Mouse (Mus musculus) erythroblast, embryonic 14.5 days (primary cell): ENCODE results near the gene Zfp106.

ENCODE experiments used
- GATA1 ChIP-seq: IDR thresholded peaks from 2 replicates; pipeline ENCODE4 v1.6.1; 2012; ENCODE audit warnings: low read length, inconsistent platforms, mixed read lengths
- TAL1 ChIP-seq: IDR thresholded peaks from 3 replicates; pipeline ENCODE4 v1.6.1; 2012; ENCODE audit warnings: low read length, inconsistent platforms, mixed read lengths

DNA sequence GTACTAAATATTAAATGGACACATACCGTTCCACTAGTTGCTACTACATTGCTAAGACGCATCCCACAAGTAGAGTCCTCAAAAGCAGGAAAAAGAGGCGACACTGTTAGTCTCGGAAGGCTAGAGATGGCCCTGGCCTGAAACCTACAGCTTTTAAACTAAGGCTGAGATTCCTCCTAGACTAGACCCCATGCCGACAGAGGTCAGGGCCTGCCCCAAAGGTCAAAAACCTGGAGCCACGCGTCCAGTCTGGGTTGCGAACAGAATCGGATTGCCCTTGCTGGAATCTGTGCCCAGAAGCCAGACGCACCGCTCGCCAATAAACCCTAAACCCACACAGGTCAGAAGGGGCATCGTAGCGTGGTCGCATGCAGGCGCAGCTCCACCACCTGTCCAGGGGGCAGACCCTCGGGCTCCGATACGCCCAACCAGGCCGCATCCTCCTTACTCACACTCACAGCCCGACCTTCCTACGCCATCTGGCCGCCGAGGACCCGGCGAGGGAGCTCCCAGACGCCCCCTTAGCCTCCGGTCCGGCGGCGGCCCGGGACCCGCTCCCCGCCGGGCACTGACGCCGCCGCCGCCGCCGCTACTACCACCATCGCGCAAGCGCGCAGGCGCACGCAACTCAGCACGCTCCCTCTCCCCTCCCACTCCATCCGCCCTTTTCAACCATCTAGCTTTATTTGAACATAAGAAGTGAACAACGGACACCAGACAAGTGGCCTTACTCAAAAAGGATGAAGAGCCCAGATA, at the start of gene Zfp106:
- TF ChIP-seq GATA1 (no peak), TAL1 (no peak)
